Mouse (Mus musculus) A20 (cell line): ENCODE results near the gene B3gat1.

Source experiments
- DNase-seq: peaks from one replicate; pipeline ENCODE4 v3.0.0-alpha.2; 2011; ENCODE audit warnings: low read depth, low spot score

The B3gat1 gene

DNA sequence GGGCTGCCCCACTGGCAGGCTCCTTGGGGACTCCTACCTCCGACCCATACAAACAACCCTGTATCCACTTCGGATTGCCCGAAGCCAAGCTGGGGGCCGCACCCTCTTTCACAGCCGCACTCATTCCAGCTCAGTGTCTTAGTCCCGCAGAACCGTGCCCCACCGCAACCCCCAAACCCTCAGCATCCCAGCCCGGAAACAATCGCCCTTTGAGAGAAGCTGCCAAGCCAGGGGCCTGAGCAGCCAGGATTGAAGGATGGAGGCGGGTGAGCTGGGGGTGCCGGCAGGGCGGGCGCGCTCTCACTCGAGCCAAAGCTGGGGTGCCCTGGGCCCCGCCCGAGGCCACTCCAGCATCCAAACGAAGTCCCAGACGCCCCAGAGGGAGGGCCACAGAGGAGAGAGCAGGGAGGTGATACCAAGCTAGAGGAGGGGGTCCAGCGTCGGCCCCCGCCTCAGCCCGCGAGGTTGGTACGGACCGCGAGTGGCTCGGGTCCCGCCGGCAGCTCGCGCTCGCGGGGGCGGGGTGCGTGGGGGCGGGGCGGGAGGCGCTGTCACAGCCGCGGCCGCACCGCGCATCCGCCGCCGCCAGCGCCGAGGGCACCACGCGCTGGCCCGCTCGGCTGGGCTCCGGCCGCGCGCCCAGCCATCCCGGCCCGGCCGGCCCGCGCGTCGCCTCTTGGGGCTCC is at the start of gene B3gat1:
B3gat1 (plus strand) TSS at position 523 of the 686 bp plus-strand sequence.
- DNase-seq: no peak

- DNase-seq: no peak
Measured at GRCm38 (mm10) chr9:26689171-26689570, 44.4 kb upstream of the B3gat1 start.

DNA sequence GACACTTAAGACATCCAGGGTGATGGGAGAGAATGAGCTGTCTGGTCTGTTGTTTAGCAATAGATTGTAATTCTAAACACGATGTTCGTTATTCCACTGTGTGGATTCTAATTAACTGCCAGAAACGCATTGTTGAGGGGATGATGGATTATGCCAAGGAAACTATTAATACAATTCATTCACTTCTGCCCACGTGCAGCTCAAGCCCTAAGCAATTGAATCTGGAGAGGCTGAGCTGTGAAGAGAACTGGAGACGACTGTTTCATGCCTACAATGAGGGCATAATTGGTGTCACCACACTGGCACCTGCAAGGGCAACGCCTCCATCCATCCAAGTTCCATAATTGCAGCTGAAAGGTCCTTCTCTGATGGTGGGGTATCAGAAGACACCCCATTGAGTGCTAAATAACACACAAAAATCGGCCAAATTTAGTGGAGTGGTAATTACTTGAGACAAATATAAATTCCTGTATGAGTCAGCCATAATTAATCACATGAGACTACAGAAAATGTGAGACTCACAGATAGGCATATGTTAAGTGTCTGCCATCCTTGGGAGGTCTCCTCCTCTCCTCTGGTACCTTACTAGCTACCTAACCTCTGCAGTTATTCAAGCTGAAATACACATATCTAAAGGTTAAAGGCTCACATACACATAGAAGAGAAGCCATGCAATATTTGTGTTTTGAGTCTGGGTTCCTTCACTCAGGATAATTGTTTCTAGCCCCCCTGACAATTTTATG is 43.4 kb upstream of the B3gat1 start:
- no peak for DNase-seq

GRCm38 (mm10) chr9:26692641-26693040 is 40.9 kb upstream of the B3gat1 start:
- DNase-seq: no peak

DNA sequence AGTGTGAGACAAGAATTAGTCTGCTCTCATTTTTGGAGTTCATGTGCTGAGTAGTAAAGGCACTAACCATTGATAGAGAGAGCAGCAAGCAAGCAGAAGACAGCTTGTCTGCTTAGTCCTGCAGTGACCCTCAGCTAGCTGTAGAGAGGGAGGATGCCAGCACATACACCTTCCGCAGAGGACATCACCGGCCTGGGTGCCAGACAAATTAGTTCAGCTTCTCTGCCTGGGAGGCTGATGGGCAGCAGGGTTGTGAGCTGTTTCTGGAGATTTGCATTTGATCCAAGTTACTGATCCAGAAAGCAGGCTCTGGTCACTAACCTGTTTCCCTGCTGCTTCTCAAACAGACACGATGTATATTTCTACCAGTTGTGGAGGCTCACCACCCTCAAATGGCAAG is 38.9 kb upstream of the B3gat1 start:
- DNase-seq: no peak

DNA sequence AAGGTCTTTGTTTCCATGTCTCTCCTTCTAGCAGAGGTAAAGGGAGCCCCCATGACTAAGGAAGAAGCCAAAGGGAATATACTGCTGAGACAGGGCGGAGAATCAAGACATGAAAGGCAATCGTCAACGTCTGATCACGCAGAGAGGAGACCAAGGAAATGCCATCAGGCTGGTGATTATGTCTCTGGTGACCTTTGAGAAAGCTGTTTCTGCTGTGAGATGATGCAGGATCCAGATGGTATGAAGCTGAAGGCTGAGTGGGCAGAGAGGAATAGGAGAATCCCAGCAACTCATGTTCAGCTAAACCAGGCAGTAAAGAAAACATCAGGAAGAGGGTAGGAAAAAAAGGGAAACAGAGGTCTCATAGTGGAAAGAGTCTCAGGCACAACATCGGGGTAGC is 38.4 kb upstream of the B3gat1 start:
- DNase-seq: no peak

- DNase-seq: no peak
Measured at GRCm38 (mm10) chr9:26698286-26698685, 35.2 kb upstream of the B3gat1 start.

GRCm38 (mm10) chr9:26700329-26700728 is 33.2 kb upstream of the B3gat1 start:
- DNase-seq: no peak

- DNase-seq: no peak
Measured at GRCm38 (mm10) chr9:26718388-26718787, 15.1 kb upstream of the B3gat1 start.

DNA sequence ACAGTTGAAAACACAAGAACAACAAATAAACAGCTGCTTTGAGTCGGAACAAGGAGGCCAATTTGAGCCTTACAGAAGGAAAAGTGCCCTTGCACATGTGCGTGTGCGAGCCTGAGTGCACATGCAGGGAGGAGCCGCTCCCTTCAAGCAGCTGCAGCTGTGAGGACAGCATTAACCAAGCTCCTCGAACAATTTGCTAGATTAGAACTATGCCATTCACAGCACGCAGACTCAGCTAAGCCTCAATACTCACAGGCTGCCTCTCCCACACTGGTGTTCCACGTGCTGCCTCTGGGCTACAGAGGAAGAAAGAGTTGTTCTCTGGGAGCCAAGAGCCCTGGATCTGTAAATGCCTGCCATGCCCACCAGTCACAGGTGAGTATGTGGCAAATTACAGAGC is 11.8 kb upstream of the B3gat1 start:
- no peak for DNase-seq

GRCm38 (mm10) chr9:26725709-26726108 is 7.8 kb upstream of the B3gat1 start:
- no peak for DNase-seq

- no peak for DNase-seq
Measured at GRCm38 (mm10) chr9:26727445-26727844, 6.1 kb upstream of the B3gat1 start.

GRCm38 (mm10) chr9:26728556-26728955 is 5.0 kb upstream of the B3gat1 start:
- DNase-seq: no peak

- DNase-seq: no peak
Measured at GRCm38 (mm10) chr9:26733986-26734385, 458 bp downstream of the B3gat1 start.

DNA sequence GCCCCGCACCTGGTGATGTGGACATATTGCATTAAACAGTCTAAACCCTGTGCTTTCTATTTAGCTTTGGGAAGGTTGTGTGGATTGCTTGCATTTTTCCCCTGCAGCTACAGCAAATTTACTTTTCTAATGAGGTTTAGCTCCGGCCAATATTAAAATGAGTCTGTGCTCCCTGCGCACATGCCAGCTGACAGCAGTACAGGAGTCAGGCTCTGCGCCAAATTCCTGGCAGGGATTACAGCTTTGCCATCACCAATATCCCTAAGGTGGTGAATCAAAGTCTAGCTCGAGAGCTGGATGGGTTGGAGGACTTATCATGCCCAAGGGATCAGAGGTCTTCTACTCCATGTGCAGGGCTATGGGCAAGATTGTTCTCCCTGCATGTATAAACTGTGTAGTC is 3.6 kb downstream of the B3gat1 start:
- DNase-seq: no peak

DNA sequence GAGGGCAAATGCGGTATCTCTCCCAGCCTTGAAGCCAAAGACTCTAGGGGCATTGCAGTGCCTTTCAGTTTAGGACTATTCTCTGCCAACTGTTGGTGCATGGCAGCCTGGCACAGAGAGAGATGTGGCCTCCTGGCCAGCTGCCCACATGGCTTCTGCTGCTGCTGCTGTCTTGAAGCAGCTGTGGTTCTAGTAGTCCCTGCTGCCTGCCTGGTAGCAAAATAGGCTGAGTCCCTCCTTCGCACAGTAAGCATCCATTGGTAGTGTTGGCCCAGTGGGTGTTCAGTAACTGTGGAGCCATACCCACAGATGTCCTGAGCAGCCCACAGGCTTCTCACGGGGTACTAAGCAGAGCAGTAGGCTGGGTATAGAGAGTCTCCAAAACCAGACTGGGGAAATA is 9.3 kb downstream of the B3gat1 start:
- DNase-seq: no peak

- no peak for DNase-seq
Measured at GRCm38 (mm10) chr9:26747121-26747520, 13.6 kb downstream of the B3gat1 start.

DNA sequence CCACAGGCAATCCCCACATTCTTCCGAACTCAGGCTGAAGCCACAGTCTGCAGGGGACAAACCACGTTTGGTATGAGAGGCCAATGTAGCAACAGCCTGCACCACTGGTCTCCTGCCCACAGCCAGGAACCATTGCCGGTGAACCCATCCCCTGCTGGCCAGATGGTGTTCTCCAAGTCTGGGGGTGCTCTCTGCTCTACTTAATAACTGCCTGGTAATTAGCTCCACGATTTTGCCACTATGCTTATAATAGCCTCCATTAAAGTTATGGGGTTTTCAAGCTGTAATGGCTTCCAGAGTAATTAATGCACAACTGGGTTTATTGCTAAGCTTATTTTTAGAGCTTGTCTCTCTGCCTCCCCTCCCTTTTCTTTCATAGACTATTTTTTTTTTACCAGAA is 15.4 kb downstream of the B3gat1 start:
- DNase-seq: no peak

DNA sequence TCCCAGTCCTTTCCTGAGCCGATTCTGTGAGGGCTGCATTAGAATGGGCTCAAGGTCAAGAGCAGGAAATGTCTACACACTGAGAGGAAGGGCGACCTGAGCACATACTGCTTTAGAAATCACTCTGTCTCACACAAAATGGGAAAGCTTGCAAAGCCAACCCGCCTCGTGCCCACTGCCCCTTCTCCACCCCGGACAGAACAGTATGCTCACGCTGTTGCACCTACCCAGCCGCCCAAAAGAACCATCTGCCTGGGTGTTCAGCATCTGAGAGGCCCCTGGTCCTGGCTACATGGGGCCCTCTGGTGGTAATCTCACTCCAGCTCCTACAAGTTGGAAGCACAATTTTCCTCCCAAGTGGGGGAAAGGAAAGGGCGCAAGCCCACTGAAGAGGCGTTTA is 26.6 kb downstream of the B3gat1 start:
- peak; percentile 9 for DNase-seq

DNA sequence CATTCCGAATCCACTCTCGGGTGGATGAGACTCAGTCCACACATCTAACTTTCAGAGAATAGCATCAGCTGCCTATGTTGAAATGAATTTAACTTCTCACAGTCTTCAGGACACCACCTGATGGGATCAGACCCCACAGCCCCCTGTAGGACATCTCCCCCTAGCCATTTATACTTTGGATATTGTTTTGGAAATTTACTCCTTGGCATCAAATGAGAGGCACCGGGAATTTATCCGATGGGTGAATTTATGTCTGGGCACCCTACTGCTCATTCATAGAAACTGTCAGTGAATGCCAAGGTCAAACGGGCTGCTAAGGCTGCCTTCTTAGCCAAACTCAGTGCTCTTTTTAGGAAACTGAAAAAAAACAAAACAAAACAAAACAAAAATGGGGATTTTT is 27.0 kb downstream of the B3gat1 start:
- no peak for DNase-seq

DNA sequence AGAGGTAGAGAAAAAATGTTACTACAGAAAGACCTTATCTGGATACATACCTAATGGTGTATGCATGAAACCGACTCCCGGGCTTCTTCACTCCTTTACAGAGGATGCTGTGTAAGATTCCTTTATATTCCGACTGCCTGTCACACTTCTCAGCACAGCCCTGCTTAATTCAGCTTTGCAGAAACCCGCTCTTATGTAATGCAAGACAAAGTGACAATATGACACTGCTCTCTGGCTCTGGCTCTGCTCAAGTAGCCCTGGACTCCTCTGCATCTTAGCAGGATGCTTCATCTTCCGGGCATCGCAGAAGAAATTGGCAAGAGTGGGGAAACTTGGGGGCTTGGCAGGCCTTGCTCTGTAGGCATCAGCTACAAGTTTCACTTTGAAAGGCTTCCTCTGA is 28.9 kb downstream of the B3gat1 start:
- no peak for DNase-seq

DNA sequence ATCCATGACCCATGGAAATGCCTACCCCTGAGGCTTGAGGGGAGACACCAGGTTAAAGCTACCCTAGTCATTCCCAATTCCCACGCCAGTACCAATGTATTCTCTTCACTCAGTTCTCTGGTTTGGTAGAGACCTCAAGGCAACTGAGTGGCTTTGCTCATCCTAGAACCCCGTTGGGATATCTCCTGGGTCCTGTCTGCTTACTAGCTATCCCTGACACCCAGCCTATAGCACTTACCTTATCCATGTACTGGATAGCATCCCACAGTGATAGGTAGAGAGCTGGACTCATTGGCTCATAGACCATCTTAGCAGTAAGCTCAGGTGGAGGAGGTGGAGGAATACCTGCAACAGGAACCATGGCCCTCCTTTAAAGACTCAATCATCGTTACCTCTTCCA is 34.7 kb downstream of the B3gat1 start:
- no peak for DNase-seq

DNA sequence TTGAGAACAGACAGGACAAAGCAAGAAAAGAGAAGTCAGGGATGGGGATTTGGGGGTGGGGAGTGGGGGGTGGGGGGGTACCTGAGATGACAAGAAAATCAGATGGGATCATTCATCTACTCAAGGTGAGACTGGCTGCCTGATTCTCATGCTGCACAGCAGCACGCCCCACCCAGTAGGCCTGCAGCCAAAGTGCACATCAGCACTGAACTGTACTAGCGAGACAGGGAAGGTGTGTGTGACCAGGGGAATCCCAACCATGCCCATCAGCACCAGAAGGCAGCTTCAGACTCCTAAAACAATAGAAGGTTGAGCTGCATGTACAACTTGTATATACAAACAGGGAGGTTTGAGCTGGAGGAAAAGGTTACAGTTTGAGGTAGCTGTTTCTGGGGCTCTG is 42.2 kb downstream of the B3gat1 start:
- no peak for DNase-seq
